Mouse (Mus musculus) left cerebral cortex, adult 9 months (tissue): ENCODE measurements around the gene Eif1ad.

Experiments used
- DNase-seq, 2 experiments: peaks; one replicate each; pipeline ENCODE4 v3.0.0; 2022; ENCODE audit warnings: low spot score in 2 of 2

Eif1ad gene

GRCm38 (mm10) chr19:5418750-5419466 is 52.4 kb downstream of the Eif1ad start:
- DNase-seq, result no peak

GRCm38 (mm10) chr19:5419630-5420029 is 53.1 kb downstream of the Eif1ad start:
- no peak for DNase-seq

- DNase-seq, result no peak
Measured at GRCm38 (mm10) chr19:5420579-5420978, 54.0 kb downstream of the Eif1ad start.
